Mouse (Mus musculus) left cerebral cortex, adult 11 months (tissue): ENCODE results near the gene Fam71e1.

Experiments
- DNase-seq: peaks from one replicate; pipeline ENCODE4 v3.0.0; 2022; ENCODE audit warnings: low spot score

Fam71e1 gene

GRCm38 (mm10) chr7:44495992-44496770, at the start of gene Fam71e1, which contains the start of gene Emc10:
Fam71e1 (plus strand) TSS chr7:44496581.
Emc10 (minus strand) TSS chr7:44496529.
- peak; percentile 97 for DNase-seq

- DNase-seq, result no peak
Observed at GRCm38 (mm10) chr7:44453256-44453655, 43.1 kb upstream of the Fam71e1 start.

GRCm38 (mm10) chr7:44456302-44456701, 40.1 kb upstream of the Fam71e1 start:
- no peak for DNase-seq

DNA sequence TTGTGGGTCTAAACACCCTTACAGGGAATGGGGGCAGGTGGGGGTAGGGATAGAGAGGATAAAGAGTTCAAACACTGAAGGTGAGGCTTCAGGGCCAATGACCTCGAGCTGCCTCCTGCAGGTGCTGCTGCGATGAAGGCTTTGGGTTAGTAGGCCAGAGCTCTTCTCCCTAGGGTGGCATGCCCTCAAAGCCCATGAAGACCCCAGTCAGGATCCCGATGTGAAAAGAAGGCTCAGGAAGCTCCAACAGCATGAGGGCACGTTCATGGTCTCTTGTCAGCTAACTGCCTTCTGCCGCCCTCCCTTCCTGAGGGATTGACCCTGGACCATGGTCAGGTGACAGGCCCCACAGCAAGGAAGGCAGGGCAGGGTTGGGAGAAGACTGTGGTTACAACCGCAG, 36.3 kb upstream of the Fam71e1 start:
- no peak for DNase-seq

- DNase-seq, result no peak
Observed at GRCm38 (mm10) chr7:44460767-44461502, 35.4 kb upstream of the Fam71e1 start.

- DNase-seq, result no peak
Observed at GRCm38 (mm10) chr7:44461503-44462217, 34.7 kb upstream of the Fam71e1 start.

DNA sequence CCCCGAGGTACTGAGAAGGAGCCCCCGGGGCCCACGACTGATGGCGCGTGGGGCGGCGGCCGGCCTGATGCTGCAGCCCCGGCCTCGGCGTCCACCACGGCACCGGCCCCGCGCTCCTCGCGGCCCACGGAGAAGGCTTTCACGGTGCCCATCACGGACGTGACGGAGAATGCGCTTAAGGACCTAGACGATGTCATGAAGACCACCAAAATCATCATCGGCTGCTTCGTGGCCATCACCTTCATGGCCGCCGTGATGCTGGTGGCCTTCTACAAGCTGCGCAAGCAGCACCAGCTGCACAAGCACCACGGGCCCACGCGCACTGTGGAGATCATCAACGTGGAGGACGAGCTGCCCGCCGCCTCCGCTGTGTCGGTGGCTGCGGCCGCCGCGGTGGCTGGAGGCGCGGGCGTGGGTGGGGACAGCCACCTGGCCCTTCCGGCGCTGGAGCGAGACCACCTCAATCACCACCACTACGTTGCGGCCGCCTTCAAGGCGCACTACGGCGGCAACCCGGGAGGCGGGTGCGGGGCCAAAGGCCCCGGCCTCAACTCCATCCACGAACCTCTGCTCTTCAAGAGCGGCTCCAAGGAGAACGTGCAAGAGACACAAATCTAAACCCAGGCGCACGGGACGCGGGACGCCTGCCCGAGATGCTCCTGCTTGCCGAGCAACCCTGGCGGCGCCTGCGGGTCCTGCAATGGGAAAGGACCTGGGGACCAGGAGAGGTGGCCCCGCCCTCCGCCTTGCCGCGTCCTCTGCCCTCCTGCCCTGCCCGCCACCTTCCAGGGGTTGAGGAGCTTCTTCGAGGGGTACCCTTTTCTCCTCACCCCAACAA, 33.9 kb upstream of the Fam71e1 start:
- DNase-seq, result no peak

DNA sequence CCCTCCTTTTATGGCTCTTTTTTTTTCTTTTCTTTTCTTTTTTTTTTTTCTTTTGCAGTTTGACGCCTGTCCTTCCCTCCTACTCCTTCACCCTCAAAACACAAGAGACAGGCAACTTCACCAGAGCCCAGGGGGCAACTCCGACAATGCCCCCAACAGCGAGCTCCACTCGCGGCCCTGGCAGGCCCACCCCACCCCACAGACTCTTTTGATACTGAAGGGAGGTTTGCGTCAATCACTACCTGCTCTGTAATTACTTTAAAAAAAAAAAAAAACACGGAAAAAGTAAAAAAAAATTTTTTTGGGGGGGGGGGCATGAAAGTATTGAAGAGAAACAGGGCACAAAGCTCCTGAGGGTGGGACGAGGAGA, 33.3 kb upstream of the Fam71e1 start:
- DNase-seq, result no peak

DNA sequence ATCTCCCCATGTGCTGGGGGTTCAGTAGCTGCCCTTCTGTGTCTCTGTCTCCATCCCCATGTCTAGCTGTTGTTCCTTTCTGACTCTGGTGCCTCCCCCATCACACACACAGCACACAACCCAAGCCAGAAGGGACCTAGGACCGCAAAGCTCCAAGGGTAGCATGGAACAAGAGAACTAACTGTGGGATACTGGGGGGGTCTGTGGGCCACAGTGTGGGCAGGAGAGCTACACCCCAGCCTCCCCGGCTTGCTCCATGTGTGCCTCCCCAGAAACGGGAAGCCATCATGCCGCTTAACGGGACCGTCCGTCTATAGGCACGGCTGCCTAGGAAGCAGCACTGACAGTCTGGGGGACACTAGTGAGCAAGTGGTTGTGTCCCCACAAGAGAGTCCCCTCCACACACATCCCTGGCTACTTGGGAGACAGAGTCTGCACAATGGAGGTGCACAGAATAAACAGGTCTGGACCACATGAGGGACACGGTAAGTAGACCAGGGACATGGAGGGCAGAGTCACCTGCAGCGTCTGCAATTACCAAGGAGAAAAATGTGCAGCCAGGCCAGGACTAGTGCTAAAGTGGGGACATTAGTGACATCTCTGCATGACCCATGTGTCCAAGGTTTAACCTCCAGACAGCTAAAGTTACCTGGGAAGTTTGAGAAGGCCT, 32.7 kb upstream of the Fam71e1 start:
- no peak for DNase-seq

GRCm38 (mm10) chr7:44464511-44464910, 31.9 kb upstream of the Fam71e1 start:
- DNase-seq, result peak; percentile 84

DNA sequence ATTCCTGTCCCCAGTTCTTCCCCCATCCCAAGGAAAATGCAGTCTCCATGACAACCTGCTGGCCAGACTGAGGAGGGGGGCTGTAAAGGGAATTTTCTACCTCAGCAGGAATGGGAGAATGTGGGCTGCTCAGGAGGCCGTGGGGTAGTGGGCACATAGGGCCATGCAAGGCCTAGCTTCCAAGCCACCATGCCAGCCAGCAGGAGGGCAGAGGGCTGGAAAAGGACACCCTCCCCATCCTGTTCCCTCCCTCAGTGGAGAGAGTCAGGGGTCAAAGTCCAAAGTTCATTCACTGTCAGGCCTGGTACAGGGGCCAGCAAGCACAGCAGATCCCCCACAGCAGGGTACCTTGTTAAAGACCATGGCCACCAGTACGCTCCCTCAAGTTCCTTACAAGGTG, 31.3 kb upstream of the Fam71e1 start, which contains the start of gene Aspdh:
TSS of gene Aspdh (plus strand) at position 281 of the 400 bp plus-strand sequence.
- DNase-seq, result no peak

DNA sequence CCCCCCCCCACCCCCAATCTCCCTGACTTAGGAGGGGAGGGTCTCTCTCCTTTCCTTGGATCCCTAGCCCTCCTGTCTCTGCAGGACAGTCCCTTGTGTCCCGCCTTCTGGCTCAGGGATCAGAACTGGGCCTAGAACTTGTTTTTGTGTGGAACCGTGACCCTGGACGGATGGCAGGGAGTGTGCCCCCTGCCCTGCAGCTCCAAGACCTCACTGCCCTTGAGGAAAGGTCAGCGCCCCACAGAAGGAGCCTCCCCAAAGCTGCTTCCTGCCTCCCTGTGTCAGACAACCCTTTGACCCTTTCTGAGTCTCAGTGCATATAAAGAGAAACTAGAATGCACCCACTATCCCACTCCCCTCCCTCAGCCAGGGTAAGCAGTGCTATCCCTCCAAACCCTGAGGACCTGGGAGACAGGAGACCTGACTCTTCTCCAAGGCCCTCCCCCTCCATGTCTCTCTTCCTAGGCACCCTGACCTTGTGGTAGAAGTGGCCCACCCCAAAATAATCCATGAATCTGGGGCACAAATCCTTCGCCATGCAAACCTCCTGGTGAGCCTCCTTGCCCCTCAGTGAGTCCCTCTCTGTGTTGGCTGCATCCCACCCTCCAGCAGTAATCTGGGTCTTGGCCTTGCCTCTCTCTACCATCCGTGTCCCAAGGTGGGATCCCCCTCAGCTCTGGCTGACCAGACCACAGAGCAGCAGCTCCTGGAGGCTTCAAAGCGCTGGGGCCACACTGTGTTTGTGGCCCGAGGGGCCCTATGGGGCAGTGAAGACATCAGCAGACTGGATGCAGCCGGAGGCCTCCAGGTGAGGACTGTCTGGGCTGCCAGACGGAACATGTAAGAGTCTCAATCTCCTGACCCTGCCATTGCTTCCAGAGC, 30.1 kb upstream of the Fam71e1 start:
- DNase-seq, result no peak

- no peak for DNase-seq
Observed at GRCm38 (mm10) chr7:44466888-44467311, 29.5 kb upstream of the Fam71e1 start.

- peak; percentile 96 for DNase-seq
Observed at GRCm38 (mm10) chr7:44467811-44468411, 28.5 kb upstream of the Fam71e1 start, which contains the start of gene Josd2. Josd2 (plus strand) TSS chr7:44467980.

DNA sequence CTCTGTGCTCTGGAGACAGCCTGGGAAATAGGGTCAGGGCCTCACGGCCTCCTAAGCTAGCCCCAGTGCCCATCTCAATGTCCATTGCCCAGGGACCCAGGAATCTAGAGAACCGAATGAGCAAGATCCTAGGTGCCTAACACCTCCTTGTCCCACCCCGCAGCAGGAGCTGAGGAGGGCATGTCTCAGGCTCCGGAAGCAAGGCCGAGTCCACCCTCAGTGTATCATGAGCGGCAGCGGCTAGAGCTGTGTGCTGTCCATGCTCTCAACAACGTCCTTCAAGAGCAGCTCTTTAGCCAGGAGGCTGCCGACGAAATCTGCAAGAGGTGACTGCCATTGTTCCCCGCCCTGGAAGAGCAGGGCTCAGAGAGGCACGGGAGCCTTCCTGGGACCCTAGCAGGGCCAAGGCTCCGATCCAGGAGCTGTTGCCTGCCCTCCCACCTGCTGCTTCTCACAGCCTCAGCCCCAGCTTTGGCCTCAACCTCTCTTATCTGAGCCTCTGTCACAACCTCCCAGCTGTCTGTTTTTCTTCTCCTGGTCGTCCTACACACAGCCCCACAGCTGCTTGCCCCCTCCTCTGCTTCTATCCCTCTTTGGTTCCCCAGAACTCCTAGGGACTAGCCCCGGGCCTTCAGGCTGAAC, 27.6 kb upstream of the Fam71e1 start:
- no peak for DNase-seq

- no peak for DNase-seq
Observed at GRCm38 (mm10) chr7:44469677-44470675, 26.4 kb upstream of the Fam71e1 start.

DNA sequence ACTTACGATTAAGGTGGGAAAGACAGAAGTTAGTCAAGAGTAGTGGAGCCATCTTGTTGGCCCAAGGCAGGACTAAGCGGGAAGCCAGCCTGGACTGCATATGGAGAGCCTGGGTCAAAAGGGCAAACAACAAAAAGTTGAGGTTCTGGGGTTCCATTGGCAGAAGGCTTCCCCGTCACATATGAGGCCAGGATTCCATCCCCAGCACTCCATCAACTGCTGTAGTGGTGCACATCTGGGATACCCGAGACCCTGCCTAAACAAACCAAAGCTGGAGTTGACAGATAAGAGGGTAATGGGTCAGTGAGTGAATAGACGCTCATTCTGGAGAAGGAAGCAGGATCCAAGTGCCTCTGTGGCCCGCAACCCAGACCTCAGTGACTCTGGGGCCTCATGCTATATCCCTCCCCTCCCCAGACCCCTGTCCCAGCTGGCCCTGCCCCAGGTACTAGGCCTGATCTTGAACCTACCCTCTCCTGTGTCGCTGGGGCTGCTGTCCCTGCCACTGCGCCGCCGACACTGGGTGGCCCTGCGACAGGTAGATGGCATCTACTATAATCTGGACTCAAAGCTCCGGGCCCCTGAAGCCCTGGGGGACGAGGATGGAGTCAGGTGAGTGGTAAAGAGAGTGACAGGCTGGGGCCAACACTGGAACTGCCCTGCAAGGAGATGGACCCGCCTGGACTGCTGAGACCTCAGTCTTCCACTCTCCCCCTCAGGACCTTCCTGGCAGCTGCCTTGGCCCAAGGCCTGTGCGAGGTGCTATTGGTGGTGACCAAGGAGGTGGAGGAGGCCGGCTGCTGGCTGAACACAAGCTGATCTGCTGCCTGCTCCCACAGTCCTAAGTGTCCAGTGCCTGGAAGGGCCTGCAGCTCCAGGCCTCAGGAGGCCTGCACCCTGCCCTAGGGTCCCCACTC, 25.4 kb upstream of the Fam71e1 start:
- DNase-seq, result no peak
